Mouse (Mus musculus): ENCODE data around the gene Rbms3.

GRCm38 (mm10) chr9:116848905-116849304, 780.8 kb downstream of the Rbms3 start:
- TF ChIP-seq POLR2A (IDR thresholded peaks at IDR 0.05; ENCODE audit: extremely low read depth, insufficient read depth, low read length) (no peak), CTCF (IDR thresholded peaks at IDR 0.05; ENCODE audit: low read depth, low read length) (no peak)

Measured in liver, adult 2 months (tissue).